Mouse (Mus musculus) gastrocnemius, adult 18-20 months (tissue): ENCODE results near the gene Ccnd3. TPM values are rescaled to one million over a fixed set of nuclear protein-coding genes. Genes with fewer than 3 reads are reported as not detected.

Experiments
- DNase-seq: peaks from one replicate; pipeline ENCODE4 v3.0.0; 2021; ENCODE audit warnings: low spot score
- long read RNA-seq, 2 experiments: library from polyadenylated mRNA; stranded (forward); transcript quantifications; one replicate each; pipeline ENCODE4 v2.0.0; 2021
- total RNA-seq, 2 experiments: library from RNA; stranded (reverse); gene quantifications; 2 replicates each; pipeline ENCODE4 v1.2.3; 2021

Gene Ccnd3
- total RNA-seq = 10 to 100 TPM; 18.5 to 20.1 TPM
- long read RNA-seq, experiment 1, transcript Ccnd3-205 (5 exons, 1,977 nt) = major isoform, 24 of 29 reads
- long read RNA-seq, experiment 1, partial matches to known transcripts = 1 of 29 reads
- long read RNA-seq, experiment 1, other reads (novel, unspliced or antisense) = 3 of 29 reads
- long read RNA-seq, experiment 2, transcript Ccnd3-205 (5 exons, 1,977 nt) = major isoform, 17 of 19 reads
- long read RNA-seq, experiment 2, partial matches to known transcripts = 0 of 19 reads
- long read RNA-seq, experiment 2, other reads (novel, unspliced or antisense) = 1 of 19 reads

DNA sequence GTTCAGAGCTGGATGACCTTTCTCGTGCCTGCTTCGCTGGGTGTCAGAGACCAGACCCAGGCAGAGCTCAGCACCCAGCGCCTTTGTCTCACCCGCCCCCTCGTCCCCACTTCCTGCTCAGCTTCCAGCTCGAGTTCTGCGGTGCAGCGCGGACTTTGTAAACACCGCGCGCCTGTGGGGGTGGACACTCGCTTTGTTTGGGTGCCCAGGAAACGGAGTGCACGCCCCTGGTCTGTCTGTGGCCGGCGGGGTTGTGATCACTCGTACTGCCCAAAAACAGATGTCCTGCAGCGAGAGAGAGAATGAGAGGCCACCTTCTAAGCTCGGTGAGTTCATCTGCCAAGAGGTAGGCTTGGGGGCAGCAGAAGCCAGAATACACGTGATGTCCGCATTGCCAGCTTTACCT, at the start of gene Ccnd3:
Gene Ccnd3, plus strand, starts transcription at position 111 of the 406 bp plus-strand sequence.
- peak; percentile 81 for DNase-seq

GRCm38 (mm10) chr17:47458310-47458709, 46.5 kb upstream of the Ccnd3 start:
- no peak for DNase-seq

GRCm38 (mm10) chr17:47458936-47459335, 45.9 kb upstream of the Ccnd3 start:
- DNase-seq = no peak

DNA sequence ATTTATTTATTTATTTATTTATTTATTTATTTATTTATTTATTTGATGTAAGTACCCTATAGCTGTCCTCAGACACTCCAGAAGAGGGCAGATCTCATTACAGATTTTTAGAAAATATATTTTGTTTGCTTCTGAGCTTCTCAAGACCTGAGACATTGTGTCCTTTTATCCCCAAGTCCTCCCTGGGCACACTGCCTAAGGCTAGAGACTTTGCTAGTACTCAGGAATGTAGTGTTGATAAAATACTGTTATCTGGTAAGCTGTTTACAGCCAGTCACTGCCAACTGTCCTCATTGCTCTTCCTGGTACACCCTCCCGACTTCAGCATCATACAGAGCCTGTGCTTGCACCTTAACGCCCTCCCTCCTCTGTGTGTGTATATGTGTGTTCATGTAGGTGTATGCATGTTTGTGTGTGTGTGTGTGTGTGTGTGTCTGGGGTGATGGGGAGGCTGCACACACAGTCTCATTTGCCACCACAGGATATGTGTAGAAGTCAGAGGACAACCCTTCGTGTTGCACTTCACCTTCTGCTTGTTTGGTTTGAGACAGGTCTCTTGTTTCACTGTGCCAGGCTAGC, 45.4 kb upstream of the Ccnd3 start:
- DNase-seq = no peak

DNA sequence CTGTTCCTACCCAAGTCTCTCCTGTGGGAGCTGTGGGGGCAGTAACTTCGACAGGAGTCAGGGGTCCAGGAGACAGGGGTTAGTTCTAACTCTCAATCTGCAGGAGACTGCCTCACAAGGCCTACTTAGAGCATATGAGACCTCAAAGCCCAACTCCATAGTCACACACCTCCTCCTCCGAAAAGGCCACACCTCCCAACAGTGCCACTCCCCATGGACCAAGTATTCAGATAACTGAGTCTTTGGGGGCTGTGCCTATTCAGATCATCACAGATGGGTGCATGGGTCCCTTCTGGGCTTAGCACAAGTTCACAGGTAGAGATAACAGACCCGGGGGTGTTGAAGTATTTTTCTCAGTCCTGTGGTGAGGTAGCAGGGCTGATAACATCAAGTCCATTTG, 43.2 kb upstream of the Ccnd3 start:
- DNase-seq = no peak

DNA sequence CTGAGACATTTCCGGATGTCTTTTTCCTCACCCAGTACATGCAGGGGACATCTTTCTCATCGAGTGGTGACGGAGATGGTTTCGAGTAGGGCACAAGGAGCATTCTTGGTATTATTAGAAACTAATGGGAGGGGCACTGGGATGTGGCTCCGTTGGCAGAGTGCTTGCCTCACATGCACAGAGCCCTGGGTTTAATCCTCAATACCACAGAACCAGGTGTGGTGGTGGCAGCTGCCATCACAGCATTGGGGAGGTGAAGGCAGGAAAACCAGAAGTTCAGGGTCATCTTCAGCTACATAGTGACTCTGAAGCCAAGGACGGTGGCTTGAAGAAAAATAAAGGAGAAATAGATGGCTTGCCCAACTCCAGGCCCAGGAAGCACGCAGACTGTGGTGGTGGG, 42.6 kb upstream of the Ccnd3 start:
- DNase-seq = no peak

DNA sequence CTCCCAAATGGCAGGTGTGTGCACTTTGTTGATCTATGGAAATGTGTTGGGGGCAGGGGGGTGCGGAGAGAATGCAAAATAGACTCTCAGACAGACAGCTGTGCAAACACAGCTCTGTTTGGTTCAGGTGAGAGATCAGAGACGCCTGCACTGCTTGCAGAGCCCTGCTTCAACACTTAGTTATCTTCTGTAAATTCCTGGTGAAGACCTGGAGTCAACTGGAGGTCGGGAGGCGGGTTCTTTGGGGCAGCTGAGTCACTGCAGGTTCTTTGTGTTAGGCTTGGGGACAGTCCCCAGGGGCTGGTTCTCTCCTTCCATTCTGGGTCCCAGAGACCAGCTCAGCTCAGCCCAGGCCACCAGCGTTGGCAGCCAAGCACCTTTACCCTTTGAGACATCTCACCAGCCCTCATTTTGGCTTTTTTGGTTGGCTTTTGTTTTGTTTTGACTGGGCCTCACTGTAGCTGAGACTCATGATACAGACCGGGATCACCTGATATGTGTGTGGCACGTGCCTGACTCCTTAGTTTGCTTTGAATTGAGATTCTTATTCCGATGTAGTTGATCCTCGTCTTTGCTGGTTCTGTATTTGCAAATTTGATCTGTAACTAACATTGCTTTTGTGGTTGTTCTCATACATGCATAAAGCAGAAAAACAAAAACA, 42.0 kb upstream of the Ccnd3 start:
- DNase-seq = no peak

DNA sequence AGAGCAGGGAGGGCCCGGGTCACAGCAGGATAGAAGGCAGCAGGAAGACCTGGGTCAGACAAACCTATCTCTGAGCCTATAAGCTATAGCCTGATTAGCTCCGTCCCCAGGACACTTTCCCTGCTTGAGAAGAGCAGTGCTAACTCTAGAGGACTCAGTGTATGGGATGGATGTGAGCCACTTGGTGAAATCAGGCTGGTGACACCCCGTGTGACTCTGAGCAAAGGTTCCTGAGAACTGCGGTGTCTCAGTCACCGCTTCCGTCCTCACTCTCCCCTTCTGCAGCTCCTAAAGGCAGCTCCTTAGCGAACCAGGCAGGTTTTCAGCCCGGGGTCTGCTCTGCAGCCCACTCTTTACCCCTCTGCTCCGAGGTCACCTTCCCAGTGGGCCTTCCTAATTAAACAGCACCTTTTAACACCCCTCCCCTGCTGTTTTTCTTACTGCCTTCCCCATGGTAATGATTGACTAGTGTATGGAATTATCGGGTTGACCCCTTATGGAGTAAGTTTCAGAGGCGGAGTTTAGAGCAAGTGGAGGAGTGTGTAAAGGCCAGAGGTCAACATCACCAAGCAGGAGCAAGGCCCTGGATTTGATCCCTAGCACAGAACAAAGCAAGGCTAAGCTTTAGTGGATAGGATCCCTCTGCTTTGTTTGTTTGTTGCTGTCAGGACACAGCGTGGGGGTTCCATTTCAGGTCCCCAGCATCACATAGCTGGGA, 40.4 kb upstream of the Ccnd3 start:
- no peak for DNase-seq

GRCm38 (mm10) chr17:47465016-47465415, 39.8 kb upstream of the Ccnd3 start:
- DNase-seq = no peak

- DNase-seq = no peak
Measured at GRCm38 (mm10) chr17:47466284-47466683, 38.6 kb upstream of the Ccnd3 start.

DNA sequence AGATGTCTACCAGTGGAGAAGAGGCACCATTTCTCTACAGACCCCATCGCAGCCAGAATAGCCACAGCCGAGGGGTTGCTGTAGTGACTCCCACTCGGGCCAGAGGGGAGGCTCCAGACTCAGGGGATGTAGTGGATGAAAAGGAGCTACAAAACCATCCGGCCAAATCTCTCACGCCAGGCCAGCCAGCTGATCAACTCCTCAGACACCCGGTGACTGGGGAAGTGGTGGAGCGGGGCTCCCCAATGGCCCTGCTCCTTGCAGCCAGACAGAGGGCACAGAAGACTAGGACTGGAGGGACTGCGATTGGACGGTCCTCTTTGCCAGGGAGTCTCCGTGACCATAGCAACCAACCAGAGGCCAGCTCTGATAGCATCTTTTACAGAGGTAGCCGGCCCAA, 37.2 kb upstream of the Ccnd3 start:
- DNase-seq = no peak

- DNase-seq = no peak
Measured at GRCm38 (mm10) chr17:47468063-47468462, 36.8 kb upstream of the Ccnd3 start.

DNA sequence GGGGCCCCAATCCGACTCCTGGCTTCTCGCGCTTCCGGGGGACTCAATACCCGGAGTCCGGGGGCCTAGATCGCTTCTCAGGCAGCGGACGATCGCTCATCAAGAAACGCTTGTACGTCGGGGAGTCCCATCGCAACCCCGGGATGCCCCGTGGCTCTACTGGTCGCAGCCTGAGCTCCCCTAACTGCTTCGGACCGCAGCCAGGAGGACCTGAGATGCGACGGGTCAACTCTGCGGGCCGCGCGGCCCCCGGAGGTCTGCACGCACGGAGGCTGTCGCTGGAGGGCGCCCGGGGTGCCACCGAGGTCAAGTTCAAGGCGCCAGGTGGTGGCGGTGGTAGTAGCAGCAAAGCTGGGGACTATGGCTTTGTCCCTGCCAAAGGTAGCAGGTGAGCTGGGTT, 36.4 kb upstream of the Ccnd3 start:
- DNase-seq = no peak

DNA sequence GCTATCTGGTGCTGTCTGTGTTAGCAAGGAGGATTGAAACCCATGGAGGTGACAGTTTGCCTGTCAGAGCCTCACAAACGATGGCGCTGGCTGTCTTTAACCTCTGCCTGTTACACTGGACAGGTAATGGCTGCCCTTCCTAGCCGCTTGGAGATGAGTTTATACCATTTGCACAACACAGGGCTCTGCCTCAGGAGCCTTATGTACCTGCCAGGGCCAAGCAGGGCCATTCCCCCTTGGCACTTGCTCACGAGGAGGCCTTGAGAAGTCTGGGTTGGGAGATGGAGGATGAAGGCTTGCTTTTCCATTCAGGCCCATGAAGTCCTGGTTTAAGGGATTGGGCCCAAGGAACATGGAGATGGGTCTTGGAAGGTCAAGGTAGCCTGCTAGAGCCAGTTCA, 35.2 kb upstream of the Ccnd3 start:
- DNase-seq = no peak

GRCm38 (mm10) chr17:47470121-47470520, 34.7 kb upstream of the Ccnd3 start:
- DNase-seq = no peak

DNA sequence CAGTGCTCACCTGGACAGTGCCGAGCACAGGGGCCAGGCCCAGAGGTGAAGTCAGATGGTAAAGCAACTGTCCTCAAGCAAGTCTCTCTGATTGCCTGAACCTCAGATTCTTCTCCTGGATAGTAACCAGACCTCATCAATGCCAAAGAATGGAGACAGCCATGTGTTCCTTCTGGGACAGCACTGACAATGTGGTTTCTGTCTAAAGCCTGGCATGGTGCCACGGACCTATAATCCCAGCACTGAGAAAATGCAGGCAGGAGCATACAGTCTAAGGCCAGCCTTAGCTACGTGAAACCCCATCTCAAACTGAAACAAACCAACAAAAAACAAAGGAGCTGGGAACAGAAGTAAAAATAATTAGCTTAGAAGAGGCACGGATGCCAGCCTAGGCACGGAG, 34.2 kb upstream of the Ccnd3 start:
- DNase-seq = no peak

GRCm38 (mm10) chr17:47472435-47473350, 32.2 kb upstream of the Ccnd3 start:
- DNase-seq = no peak

GRCm38 (mm10) chr17:47473434-47473974, 31.3 kb upstream of the Ccnd3 start:
- peak; percentile 39 for DNase-seq

GRCm38 (mm10) chr17:47474250-47474649, 30.6 kb upstream of the Ccnd3 start:
- no peak for DNase-seq

GRCm38 (mm10) chr17:47475181-47475580, 29.7 kb upstream of the Ccnd3 start:
- no peak for DNase-seq

- no peak for DNase-seq
Measured at GRCm38 (mm10) chr17:47475714-47476113, 29.1 kb upstream of the Ccnd3 start.
